Mouse (Mus musculus) B cell, adult 2 months (primary cell): ENCODE results near the gene Ndrg4.
"Not testable (repeated sequence)": the region's sequence is repeated elsewhere in the genome, so short reads cannot be mapped to it uniquely, and the experiment has no call there.

Experiments used
- DNase-seq, 2 experiments: peaks; one replicate each; pipeline ENCODE4 v3.0.0; 2022

Ndrg4 gene

DNA sequence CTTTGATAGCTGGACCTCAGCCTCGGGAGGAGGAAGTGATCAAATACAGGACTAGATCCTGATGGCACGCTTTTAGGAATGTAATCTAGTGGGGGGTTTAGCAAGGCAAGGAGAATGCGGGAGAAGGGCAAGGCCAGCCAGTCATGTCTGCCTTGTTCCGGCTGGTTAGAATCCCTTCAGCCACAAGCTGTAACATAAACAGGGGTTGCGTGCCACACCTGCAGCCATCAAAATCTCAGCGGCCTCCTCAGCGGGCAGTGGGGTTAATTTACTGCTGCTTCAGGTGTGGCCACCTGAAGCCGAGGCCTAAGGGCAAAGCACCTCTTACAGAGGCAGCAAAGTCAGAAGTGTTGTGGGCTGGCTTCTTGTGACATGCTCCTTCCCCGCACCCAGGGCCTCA lies at the start of gene Ndrg4:
Gene Ndrg4 (plus strand): TSS at position 350 of the 400 bp plus-strand sequence.
- no peak for DNase-seq

DNA sequence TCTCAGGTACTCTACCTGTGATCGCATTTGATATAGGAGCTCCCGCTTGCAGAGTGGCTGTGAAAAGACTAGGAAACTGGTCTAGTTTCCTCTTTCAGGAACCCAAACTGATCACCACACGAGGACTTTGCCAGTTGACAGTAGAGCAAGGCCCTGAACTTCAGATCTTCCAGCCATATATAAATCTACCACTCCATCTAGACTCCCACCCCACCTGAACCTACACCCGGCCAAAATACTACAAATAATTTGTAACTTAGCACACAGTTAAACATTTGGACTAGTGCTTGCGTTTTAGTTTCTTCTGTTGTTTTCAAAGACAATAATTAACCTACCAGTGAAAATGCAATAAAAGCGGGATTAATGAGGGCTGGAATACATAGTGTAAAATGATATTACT lies 43.9 kb upstream of the Ndrg4 start:
- DNase-seq = peak; percentile 1 to 4

DNA sequence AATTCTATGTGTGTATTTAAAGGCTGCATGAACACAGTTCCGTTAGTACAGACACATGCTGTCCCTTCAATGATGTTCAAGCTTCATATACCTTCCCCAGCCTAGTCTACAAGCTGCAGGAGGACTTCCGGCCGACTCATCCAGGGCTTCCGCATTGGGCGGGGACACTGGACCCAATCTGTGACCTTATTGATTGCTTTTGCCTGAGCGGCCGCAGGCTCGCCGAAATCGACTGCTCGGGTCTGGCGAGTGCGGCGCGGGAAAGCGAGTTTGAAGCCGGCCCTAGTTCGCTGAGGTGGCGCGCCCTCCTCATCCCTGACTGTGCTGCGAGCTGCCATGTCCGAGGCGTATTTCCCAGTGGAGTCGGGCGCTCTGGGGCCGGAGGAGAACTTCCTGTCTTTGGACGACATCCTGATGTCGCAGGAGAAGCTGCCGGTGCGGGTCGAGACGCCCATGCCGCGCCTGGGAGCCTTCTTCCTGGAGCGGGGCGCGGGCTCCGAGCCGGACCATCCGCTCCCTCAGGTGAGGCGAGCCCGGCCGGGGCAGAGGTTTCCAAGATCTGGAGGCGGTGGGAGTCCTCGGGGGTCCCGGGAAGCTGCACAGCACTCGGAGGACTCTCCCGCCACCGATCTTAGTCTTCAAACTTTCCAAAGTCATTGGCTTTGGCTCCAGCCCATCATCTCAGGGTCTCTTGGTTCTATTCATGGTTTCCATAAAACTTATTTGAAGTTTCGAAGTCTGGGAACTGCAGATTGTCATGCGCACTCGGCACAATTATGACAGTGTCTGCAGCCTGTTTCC lies 43.3 kb upstream of the Ndrg4 start, which contains the start of gene Gins3:
Gene Gins3 (plus strand): TSS at position 192 of the 801 bp plus-strand sequence.
- peak; percentile 91 to 92 for DNase-seq

DNA sequence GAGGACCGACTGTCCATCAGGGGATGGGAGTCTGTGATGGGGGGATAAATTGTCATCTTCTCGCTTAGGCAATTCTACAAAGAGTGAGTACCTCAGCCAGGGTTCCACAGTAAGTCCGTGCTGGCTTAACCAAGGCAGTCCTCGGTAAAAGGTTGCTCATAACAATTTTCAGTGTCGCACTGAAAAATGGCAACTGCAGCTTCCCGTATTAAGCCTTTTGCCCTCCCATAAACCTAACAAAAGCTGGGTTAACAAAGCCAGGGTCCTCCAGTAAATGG lies 42.8 kb upstream of the Ndrg4 start:
- peak in 1 of 2 experiments; percentile 6 for DNase-seq

DNA sequence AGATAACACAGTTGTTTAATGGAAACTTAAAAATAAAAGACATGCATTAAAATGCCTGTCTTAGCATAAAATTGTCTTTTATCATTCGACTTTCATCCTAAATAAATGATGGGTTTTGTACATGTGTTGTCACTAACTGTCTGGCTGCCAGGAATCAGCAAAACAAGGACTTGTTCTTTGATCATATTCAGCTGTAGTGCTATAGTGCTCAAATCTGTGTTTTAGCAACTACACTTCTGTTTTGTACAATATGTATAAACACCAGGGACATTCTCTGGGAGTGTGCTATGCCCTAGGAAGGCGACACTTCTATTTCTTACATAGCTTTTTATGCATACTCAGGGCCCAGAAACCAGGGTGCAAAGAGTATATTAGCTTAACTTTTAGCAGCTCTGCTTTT lies 31.8 kb upstream of the Ndrg4 start:
- DNase-seq = no peak

DNA sequence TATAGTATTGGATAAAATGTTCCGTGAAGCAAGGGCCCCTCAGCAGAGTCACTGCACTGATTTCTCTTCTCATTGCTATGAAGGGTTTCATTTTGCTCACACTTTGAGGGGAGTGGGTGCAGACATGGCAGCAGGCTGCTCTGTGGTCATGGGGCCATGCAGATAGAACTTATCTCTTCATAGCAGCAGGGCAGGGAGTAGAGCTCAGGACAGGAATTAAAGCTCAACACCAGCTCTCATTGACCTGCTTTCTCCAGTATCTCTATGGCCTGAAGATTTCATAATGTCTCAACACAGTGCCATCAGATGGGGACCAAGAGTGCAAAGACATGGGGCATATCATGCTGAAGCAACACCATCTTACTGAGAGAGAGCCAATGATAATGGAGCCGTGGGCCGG lies 28.5 kb upstream of the Ndrg4 start:
- DNase-seq = no peak

DNA sequence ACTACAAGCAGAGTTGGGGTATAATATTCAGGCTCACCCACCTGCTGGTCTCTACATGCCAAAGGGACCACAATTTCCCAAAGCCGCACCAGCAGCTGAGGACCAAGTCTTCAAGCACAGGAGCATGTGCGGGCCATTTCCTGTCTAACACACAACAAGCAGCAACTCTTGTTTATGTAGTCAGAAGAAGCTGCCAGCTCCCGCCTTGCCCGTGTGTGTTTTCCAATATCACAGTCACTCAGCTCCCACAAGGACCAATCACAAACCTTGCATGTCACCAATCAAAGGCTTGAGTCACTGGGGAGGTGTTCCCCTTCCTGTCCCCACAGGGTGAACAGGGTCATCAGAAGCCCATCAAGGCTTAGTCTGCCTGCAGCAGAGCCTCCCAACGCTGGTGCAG lies 23.4 kb upstream of the Ndrg4 start:
- DNase-seq = no peak

DNA sequence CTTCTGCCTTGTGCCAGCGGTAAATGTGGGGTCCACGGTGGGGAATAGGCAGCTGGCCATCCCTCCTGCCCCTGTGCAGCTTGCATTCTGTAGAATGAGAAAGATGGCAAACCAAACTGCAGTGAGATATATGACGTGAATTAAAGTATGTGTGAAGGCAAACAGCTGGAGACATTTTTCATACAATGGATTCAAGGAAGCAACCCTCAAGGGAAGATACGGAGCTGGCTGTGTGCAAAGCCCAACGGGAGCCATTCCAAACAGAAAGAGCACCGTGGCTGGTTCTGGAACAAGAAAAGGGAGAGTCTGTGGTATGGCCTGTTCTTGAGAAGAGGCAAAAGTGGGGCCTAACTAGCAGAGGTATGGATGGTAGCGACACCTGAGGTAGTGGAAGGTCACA lies 20.9 kb upstream of the Ndrg4 start:
- no peak for DNase-seq

DNA sequence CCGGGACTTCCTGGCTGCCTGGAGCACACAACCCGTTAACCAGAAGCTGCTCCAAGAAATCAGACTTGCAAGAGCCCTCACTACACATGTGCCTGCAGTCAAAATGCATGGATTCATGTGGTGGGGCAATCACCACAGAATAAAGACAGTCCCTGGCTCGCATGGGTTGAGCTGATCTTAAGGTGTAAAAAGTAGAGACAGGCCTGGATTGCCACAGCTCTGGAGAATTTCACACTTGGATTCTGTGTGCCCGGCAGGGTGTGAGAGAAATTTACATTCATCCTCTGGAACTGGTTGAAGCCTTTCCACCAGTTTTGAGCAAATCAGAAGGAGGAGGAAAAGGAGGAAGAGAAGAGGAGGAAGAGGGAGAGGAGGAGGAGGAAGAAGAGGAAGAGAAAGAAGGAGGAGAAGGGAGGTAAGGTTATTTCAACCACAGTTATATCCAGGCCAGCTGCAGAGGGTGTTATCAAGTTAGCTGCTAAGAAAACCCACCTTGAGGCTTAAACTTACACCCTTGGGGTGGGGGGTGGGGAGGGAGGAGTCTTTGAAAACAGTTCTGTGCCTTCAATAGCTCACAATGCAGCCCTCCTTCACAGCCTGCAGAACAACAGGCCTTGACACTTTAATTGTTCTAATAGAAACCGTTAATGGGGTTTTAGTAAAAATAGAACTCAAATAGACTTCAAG lies 20.3 kb upstream of the Ndrg4 start:
- no peak for DNase-seq

DNA sequence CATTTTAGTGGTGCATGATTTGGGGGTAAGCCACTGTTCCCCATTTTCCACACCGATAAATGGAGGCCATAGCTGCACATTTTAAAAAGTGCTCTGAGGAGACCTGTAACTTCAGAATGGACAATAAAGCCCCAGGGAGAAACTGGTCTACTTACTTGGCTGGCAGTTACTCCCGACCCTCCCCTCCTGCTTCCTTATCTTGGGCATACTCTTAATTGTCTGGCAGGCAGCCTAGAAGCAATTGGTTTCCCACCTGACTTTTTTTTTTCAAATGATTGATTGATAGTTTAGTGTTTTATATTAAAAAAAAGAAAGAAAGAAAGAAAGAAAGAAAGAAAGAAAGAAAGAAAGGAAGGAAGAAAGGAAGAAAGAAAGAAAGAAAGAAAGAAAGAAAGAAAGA lies 19.3 kb upstream of the Ndrg4 start:
- no peak for DNase-seq

DNA sequence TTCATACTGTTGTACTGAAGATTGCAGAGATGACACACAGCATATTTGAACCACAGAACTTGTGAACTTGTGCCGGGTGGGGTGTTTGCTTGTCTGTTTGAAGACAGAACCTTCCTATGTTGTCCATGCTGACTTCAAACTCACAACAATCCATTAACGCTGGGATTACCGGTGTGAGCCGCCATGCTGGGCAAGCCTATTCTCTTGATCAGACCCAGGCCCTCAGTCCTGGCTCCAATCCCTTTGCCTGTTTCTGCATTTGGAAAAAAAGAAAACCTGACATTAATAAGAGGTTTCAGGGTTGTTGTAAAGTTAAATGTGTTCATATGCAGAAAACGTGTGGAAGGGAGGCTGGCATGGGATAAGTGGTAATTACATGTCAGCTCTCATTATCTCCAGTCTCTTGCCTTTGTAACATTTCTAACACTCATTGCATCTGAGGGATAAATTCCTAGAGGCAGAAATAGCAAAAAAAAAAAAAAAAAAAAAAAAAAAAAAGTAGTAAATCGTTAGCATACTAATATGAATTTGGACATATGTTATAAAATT lies 16.4 kb upstream of the Ndrg4 start:
- DNase-seq = no peak

DNA sequence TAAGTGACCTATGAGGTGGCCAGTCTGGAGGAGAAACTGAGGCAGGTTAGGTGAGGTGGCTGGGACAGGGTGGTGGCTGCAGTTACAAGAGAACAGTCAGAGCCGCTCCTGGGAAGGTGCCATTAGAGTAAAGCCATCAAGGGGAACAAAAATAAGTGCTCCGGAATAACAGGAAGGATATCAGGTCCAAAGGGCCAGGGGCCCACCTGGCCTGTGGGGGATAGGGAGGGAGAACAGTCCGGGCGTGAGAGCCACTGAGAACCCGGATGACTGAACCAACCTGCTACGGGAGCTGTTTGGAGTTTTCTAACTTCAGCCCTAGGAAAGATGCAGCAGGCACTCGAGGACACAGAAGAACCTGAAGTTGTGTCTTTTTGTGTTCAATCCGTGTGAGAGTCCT lies 15.7 kb upstream of the Ndrg4 start:
- no peak for DNase-seq

DNA sequence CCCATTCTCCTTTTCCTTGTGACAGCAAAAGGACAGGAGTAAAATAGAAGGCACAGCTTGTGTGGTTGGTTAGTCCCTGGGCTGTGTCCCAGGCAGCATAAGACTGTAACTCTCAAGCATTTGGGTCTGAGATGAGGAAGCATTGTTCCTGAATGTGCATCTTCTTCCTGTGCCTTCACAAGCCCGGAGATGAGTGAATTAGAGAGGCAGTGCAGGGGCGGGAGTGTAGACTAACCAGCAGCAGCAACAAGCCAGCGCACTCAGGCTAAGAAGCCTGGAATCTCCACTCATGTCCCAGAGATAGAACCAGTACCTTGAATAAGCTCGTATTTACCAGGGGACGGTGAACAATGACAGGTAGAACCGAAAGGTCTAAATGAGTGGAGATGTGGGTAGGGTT lies 15.2 kb upstream of the Ndrg4 start:
- DNase-seq = no peak

DNA sequence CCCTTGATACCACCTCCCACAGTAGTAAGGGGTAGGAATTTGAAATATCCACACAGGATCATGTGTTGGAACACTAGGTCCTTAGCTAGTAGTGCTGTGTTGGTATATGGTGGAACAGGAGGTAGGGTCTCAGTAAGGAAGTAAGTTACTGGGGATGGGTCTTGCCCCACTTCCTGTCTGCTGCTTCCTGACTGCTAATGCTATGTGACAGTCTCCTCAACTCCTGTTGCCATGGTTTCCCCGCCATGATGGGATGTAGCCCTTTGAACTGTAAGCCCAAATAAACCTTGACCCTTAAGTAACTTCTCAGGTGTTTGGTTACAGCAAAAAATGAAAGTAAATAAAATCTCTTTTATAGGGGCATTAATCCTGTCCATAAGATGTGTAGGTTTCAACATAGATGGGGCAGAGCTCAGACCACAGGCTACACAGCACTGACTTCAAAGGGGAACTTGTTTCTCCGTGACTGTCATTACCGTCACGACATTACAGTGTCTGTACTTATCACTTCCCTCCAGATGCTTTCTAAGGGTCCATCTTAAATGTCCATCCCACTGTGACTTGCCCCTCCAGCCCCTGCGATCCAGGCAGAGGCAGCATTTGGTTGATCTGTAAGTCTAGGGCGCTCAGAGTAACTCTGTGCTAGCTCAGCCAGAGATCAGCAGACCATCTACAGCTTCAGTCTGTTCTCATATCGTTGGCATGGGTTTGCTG lies 13.7 kb upstream of the Ndrg4 start:
- no peak for DNase-seq

DNA sequence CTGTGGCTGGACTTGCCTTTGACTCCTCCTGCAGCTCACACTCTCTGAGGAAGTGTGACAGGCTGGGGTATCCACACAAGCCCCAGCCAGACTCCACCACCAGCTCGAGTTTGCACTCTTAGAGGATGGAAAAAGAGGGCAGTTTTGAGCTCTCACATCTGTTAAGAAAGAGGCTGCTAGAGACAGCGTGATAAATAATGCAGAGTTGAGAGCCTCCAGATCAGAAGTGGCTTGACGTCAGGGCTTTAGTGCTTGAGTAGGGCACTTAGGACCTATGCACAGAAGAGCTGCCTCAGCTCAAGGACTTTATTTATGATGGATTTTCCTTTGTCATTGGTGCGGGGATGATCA lies 13.2 kb upstream of the Ndrg4 start:
- no peak for DNase-seq

DNA sequence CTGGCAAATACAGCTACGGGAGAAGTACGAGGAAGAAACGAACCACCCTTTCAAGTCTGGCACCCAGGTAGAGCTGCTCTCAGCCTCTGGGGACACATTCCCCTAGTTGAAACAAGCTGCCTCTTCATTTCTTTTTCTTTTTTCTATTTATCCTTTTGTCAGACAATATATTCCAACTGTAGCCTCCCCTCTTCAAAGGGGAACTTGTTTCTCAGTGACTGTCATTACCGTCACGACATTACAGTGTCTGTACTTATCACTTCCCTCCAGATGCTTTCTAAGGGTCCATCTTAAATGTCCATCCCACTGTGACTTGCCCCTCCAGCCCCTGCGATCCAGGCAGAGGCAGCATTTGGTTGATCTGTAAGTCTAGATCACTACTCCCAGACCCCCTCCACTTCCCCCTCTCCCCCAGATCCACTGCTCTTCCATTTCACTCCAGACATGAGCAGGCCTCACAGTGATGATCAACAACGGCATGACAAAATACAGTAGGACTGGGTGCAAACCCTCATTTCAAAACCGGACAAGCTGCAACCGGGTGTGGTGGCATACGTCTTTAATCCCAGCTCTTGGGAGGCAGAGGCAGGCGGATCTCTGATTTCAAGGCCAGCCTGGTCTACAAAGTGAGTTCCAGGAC lies 10.8 kb upstream of the Ndrg4 start:
- not testable (repeated sequence) for DNase-seq

DNA sequence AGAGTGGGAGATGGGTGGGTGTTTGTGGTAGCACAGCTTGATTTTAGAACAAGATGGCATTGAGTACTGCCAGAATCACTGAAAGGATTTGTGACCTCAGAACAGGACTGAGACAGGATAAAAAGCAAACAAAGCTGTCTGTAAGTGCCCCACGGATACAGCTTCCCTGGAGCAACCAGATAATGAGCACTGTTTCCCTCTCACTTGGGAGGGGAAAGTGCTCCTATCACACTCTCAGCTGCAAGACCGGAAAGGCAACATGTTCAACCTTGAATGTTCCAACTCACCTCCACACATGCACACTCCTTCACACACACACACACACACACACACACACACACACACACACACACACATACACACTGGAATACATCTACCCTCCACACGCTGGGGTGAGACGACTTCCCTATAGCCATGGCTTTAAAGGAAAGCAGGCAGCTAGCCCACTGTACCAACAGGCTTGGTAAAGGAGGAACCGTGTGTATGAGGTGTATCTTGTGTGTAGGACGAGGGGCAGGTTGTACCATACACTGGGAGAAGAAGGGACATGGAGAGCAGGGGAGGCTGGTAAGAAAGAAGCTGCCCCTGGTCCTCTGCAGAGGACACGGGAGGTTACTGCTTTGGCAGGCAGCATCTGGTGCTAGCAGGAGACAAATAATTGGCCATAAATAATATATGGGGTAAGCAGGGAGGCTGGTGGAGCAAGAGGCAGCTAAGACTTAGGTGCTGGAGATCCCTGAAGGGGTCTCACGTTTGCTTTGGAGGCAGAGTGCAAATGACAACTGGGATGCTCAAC lies 8.4 kb upstream of the Ndrg4 start:
- DNase-seq = no peak

DNA sequence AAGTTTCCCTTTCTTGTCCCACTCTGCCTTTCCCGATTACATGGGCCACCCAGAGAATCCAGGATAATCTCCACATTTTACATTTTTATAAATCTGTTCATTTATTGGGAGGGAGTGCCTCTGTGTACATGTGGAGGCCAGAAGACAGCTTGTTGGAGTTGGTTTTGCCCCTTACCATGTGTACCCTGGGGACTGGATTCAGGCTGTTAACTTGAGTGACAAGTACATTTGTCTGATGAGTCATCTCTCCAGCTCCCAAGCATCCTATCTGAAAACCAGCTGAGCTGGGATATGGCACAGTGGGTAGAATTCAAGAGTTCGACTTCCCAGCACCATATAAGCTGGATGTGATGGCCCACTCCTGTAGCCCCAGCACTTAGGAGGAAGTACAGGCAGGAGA lies 6.8 kb upstream of the Ndrg4 start:
- DNase-seq = no peak

DNA sequence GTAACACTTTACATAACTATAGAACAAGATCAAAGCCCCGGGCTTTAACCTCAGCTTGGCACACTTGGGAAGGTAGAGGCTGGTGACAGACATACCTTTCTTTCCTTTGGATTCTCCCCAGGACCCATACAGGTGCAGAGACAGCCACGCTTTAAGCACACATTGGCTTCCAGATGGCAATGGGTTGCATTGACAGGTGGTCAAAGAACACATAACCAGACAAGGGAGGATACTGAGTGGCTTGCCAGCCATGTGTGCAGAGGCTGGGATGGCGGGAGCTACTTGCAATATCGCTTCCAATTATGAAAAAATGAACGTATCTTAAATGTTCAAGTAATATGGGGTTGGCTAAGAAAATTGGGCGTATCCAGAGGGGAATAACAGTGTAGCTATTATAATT lies 4.9 kb upstream of the Ndrg4 start:
- no peak for DNase-seq

DNA sequence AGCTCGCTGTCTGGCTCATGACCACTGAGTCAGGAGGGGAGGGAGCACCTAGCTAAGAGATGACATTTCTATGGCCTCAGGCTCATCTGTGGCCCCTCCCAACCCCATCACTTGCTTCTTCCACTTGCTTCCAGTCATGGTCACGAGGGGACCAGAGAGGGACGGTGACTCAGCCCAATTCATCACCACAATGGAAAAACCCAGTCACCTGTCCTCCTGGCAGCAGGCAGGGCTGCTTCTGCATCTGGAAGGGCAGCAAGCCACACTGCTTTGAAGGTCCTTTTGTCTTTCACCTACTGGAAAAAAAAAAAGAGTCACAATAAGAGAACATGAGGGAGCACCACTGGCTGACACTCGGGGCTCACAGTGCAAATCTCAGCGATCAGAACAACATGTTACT lies 4.0 kb upstream of the Ndrg4 start:
- no peak for DNase-seq

DNA sequence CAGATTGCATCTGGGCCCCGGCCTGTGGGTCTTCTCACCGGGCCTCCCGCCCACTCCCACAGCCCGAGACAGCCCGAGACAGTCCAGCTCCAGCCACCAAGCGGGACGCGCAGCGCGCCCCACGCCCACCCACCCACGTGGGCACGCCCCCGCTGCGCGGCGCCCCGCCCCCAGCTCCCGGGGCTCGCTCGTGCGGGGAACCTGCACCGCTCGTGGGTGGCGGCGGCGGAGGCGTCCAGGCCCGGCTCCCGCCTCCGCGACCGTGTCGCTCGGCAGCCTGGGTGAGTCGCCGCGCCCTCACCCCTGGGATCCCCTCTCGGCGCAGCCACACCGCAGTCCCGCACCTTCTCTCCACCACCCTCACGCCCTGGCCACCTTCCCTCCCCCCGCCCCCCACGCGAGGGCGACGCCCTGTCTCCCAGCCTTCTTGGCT lies 827 bp downstream of the Ndrg4 start:
- DNase-seq = peak in 1 of 2 experiments; percentile 21

DNA sequence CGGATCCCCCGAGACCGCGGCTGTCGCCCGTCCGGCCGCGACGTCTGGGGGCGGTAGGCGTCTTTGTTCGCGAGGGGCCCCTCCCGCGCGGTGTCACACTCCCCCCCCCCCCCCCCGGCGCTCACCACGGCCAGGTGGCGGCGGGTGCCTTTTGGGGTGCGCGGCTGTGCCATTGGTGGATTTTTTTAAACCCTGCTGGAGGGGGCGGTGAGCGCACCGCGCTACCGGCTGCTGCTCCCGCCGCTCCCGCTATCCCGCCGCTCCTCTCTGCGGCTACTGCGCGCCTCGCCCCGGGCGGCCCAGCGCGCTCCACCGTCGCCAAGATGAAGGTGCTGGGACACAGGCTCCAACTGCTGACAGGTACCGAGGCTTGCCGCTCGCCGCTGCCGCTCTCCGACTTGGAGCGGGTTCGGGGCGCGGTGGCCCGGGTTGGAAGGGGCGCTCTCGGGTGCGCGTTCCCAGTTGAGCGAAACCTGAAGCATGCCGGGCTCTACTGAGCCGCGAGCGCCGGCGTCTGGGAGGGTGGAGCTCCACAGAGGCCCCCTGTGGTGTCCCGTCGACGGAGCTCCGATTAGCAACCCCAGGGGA lies 1.3 kb downstream of the Ndrg4 start:
- peak; percentile 19 to 33 for DNase-seq
